Mouse (Mus musculus): Measurements from ENCODE around the gene Nemp1. TPM values are rescaled to one million over a fixed set of nuclear protein-coding genes. Genes with fewer than 3 reads are reported as not detected.

Gene Nemp1
- polyA plus RNA-seq, 1 experiment = 9.1 TPM

- no peak for DNase-seq (ENCODE audit: low spot score)
Observed at GRCm38 (mm10) chr10:127674794-127675522, 8.3 kb downstream of the Nemp1 start.

- no peak for DNase-seq (ENCODE audit: low spot score)
Observed at GRCm38 (mm10) chr10:127675859-127676398, 9.2 kb downstream of the Nemp1 start.

GRCm38 (mm10) chr10:127676691-127677548, 10.2 kb downstream of the Nemp1 start:
- DNase-seq (ENCODE audit: low spot score) = peak; percentile 71

- no peak for DNase-seq (ENCODE audit: low spot score)
Observed at GRCm38 (mm10) chr10:127677591-127678336, 11.1 kb downstream of the Nemp1 start.

GRCm38 (mm10) chr10:127679208-127679607, 12.5 kb downstream of the Nemp1 start:
- DNase-seq (ENCODE audit: low spot score) = no peak

GRCm38 (mm10) chr10:127679881-127680280, 13.2 kb downstream of the Nemp1 start:
- DNase-seq (ENCODE audit: low spot score) = no peak

GRCm38 (mm10) chr10:127682886-127683285, 16.2 kb downstream of the Nemp1 start:
- no peak for DNase-seq (ENCODE audit: low spot score)

- DNase-seq (ENCODE audit: low spot score) = no peak
Observed at GRCm38 (mm10) chr10:127691053-127691452, 24.4 kb downstream of the Nemp1 start.

- no peak for DNase-seq (ENCODE audit: low spot score)
Observed at GRCm38 (mm10) chr10:127694636-127695035, 27.9 kb downstream of the Nemp1 start.

GRCm38 (mm10) chr10:127695775-127696174, 29.1 kb downstream of the Nemp1 start:
- no peak for DNase-seq (ENCODE audit: low spot score)

GRCm38 (mm10) chr10:127698966-127699365, 32.3 kb downstream of the Nemp1 start:
- no peak for DNase-seq (ENCODE audit: low spot score)

GRCm38 (mm10) chr10:127703299-127703698, 36.6 kb downstream of the Nemp1 start:
- no peak for DNase-seq (ENCODE audit: low spot score)

GRCm38 (mm10) chr10:127704293-127704692, 37.6 kb downstream of the Nemp1 start:
- DNase-seq (ENCODE audit: low spot score) = no peak

GRCm38 (mm10) chr10:127704766-127705220, 38.1 kb downstream of the Nemp1 start, which contains the start of gene Myo1a:
Myo1a (plus strand) TSS chr10:127705170.
- DNase-seq (ENCODE audit: low spot score) = no peak

- DNase-seq (ENCODE audit: low spot score) = no peak
Observed at GRCm38 (mm10) chr10:127705783-127706182, 39.1 kb downstream of the Nemp1 start.

- no peak for DNase-seq (ENCODE audit: low spot score)
Observed at GRCm38 (mm10) chr10:127707721-127708120, 41.0 kb downstream of the Nemp1 start.

- DNase-seq (ENCODE audit: low spot score) = no peak
Observed at GRCm38 (mm10) chr10:127708850-127709370, 42.2 kb downstream of the Nemp1 start.

- DNase-seq (ENCODE audit: low spot score) = no peak
Observed at GRCm38 (mm10) chr10:127710331-127710730, 43.6 kb downstream of the Nemp1 start.

- no peak for DNase-seq (ENCODE audit: low spot score)
Observed at GRCm38 (mm10) chr10:127712736-127713135, 46.0 kb downstream of the Nemp1 start.

- no peak for DNase-seq (ENCODE audit: low spot score)
Observed at GRCm38 (mm10) chr10:127721671-127722418, 55.1 kb downstream of the Nemp1 start.

- DNase-seq (ENCODE audit: low spot score) = no peak
Observed at GRCm38 (mm10) chr10:127724178-127724577, 57.5 kb downstream of the Nemp1 start, which contains the start of gene Tac2. Tac2 (plus strand) TSS chr10:127724478.
